ENCODE assay signal across 11 mouse cellular contexts in the genomic region with DNA sequence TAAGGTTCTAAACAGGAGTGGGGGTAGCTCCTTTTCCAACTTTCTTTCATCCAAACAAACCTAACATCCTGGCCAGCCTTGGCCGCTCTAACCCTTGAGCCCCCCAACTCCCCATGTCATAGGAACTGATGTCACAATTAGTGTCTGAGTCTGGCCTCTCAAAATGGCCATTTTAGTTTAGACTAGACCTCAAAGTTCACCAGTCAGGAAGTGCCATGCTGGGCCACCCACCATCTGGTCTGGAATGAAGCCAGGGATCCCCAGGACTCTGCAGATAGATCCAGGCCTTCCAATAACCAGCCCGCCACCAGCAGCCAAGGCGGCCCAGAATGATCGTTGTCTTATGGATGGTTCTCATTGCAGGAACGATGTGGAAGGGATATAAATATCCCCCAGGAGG. TPM values are rescaled to one million over a fixed set of nuclear protein-coding genes. Genes with fewer than 3 reads are reported as not detected.
DNase-seq lines count a peak whose midpoint lies in the region; ATAC-seq and TF ChIP-seq lines count a peak whose summit lies in the region.
"Had no signal": no experiment of that assay in that cellular context is flagged by ENCODE, and none has a peak within 500 bp of the region (broad histone marks: within the 10 kb centered on the region; RNA-seq: fewer than 3 reads in every experiment).

No protein-coding gene starts in this region.

- H3K27ac ChIP-seq in hindbrain, embryonic 15.5 days (replicated peaks), result peak overlapping the region; percentile 27; the same call in 1 of the 2 replicates
- H3K27ac ChIP-seq in hindbrain, embryonic 13.5 days, result no peak overlapping the region
- H3K27ac ChIP-seq in cerebellum, adult 2 months (ENCODE audit: insufficient read depth, low read length), result no peak overlapping the region
- 0 out of 2 replicates have a peak overlapping the region, but pooled peaks have one; percentile 6 for H3K27ac ChIP-seq in limb, embryonic 14.5 days (replicated peaks; ENCODE audit: low read depth, low read length)
- H3K27ac ChIP-seq: embryonic facial prominence, embryonic 12.5 days; neural tube, embryonic 12.5 days had no signal

- no peak for TF ChIP-seq CTCF in cerebellum, adult 2 months (IDR thresholded peaks at IDR 0.05; ENCODE audit: borderline replicate concordance, insufficient read depth, low read depth, low read length)

- ATAC-seq in hindbrain, embryonic 15.5 days (ENCODE audit: low FRiP score, low read depth), result no peak
- ATAC-seq in hindbrain, embryonic 13.5 days (ENCODE audit: low FRiP score), result no peak
- ATAC-seq in limb, embryonic 14.5 days (ENCODE audit: low FRiP score, low read depth), result no peak
- no peak for ATAC-seq in inflammation-experienced regulatory T-cells, adult 6 months

- H3K36me3 ChIP-seq in hindbrain, embryonic 15.5 days, result peaks cover under 1% of the 10 kb centered on the region; the same call in 1 of the 2 replicates
- H3K36me3 ChIP-seq in hindbrain, embryonic 13.5 days, result peaks cover 8% of the 10 kb centered on the region; the same call in 1 of the 2 replicates
- peaks cover 17% of the 10 kb centered on the region; the same call in 1 of the 2 replicates for H3K36me3 ChIP-seq in limb, embryonic 14.5 days (ENCODE audit: control insufficient read depth, insufficient read depth, low read length)

- peak; percentile 74 for DNase-seq in MN1 (ENCODE audit: low spot score)
- DNase-seq in cerebellum, adult 2 months, result peak; percentile 52 to 56
- peak; percentile 22 for DNase-seq in limb, embryonic 14.5 days (ENCODE audit: low spot score)
- DNase-seq in frontal cortex, postnatal 36 days (ENCODE audit: low spot score in 2 of 2), result no peak
- no peak for DNase-seq in right cerebral cortex, postnatal 14 days
- DNase-seq: thymus, adult 18-20 months had no signal

- TF ChIP-seq POLR2A in cerebellum, adult 2 months (IDR thresholded peaks at IDR 0.05; ENCODE audit: borderline replicate concordance, insufficient read depth, low read length), result no peak
- TF ChIP-seq POLR2A in limb, embryonic 14.5 days (IDR thresholded peaks at IDR 0.05; ENCODE audit: borderline replicate concordance, extremely low read depth, insufficient read depth, insufficient read length), result no peak

- H3K27me3 ChIP-seq in hindbrain, embryonic 15.5 days, result no peaks in the 10 kb centered on the region
- H3K27me3 ChIP-seq in hindbrain, embryonic 13.5 days, result no peaks in the 10 kb centered on the region
- no peaks in the 10 kb centered on the region; the same call in 1 of the 2 replicates for H3K27me3 ChIP-seq in cerebellum, adult 2 months (ENCODE audit: control insufficient read depth, insufficient read depth, low read length)
- H3K27me3 ChIP-seq in limb, embryonic 14.5 days (ENCODE audit: control insufficient read depth, insufficient read depth, low read length), result no peaks in the 10 kb centered on the region
- H3K27me3 ChIP-seq: embryonic facial prominence, embryonic 12.5 days; neural tube, embryonic 12.5 days had no signal

- H3K4me2 ChIP-seq in hindbrain, embryonic 15.5 days, result no peak overlapping the region
- H3K4me2 ChIP-seq in hindbrain, embryonic 13.5 days, result no peak overlapping the region
- H3K4me2 ChIP-seq in limb, embryonic 14.5 days (replicated peaks; ENCODE audit: low read depth, low read length, severe bottlenecking), result no peak overlapping the region
- H3K4me2 ChIP-seq: embryonic facial prominence, embryonic 12.5 days; neural tube, embryonic 12.5 days had no signal

- no peaks in the 10 kb centered on the region for H3K9me3 ChIP-seq in hindbrain, embryonic 15.5 days
- H3K9me3 ChIP-seq in hindbrain, embryonic 13.5 days, result no peaks in the 10 kb centered on the region
- no peaks in the 10 kb centered on the region for H3K9me3 ChIP-seq in limb, embryonic 14.5 days (ENCODE audit: control insufficient read depth, low read length)
- H3K9me3 ChIP-seq: embryonic facial prominence, embryonic 12.5 days; neural tube, embryonic 12.5 days had no signal

- no peak overlapping the region for H3K9ac ChIP-seq in hindbrain, embryonic 15.5 days
- H3K9ac ChIP-seq in hindbrain, embryonic 13.5 days, result no peak overlapping the region
- H3K9ac ChIP-seq in limb, embryonic 14.5 days (ENCODE audit: low read depth, low read length, severe bottlenecking), result no peak overlapping the region
- H3K9ac ChIP-seq: embryonic facial prominence, embryonic 12.5 days; neural tube, embryonic 12.5 days had no signal

- 49% methylated on average over 5 of the region's 5 CpGs for WGBS in hindbrain, embryonic 15.5 days
- WGBS in hindbrain, embryonic 13.5 days, result 62% methylated on average over 5 of the region's 5 CpGs
- WGBS in cerebellum, adult 2 months, result 20% methylated on average over 5 of the region's 5 CpGs
- WGBS in limb, embryonic 14.5 days, result 23% methylated on average over 5 of the region's 5 CpGs

- no peak overlapping the region for H3K4me3 ChIP-seq in hindbrain, embryonic 15.5 days
- no peak overlapping the region for H3K4me3 ChIP-seq in hindbrain, embryonic 13.5 days
- H3K4me3 ChIP-seq in cerebellum, adult 2 months (replicated peaks; ENCODE audit: insufficient read depth, low read depth, low read length), result no peak overlapping the region
- H3K4me3 ChIP-seq in limb, embryonic 14.5 days (replicated peaks; ENCODE audit: low read length), result no peak overlapping the region
- H3K4me3 ChIP-seq: embryonic facial prominence, embryonic 12.5 days; neural tube, embryonic 12.5 days had no signal

- peaks cover 5% of the 10 kb centered on the region; the same call in 1 of the 2 replicates for H3K4me1 ChIP-seq in hindbrain, embryonic 15.5 days (replicated peaks)
- H3K4me1 ChIP-seq in hindbrain, embryonic 13.5 days (replicated peaks), result peaks cover 4% of the 10 kb centered on the region; the same call in 1 of the 2 replicates
- peaks cover 12% of the 10 kb centered on the region; the same call in 1 of the 2 replicates for H3K4me1 ChIP-seq in cerebellum, adult 2 months (ENCODE audit: control insufficient read depth, insufficient read depth, low read length)
- H3K4me1 ChIP-seq in limb, embryonic 14.5 days (ENCODE audit: control insufficient read depth, insufficient read depth, low read length), result peaks cover 10% of the 10 kb centered on the region

RNA-seq across cellular contexts. Expression of gene Gm9999, which starts 3.3 kb away (rescaled TPM):
- not detected in 2 replicates for polyA plus RNA-seq in hindbrain, embryonic 15.5 days (2015; fragmentation: Nextera tagmentation; extraction: Ambion mirVana)
- not detected in 2 replicates for polyA plus RNA-seq in hindbrain, embryonic 13.5 days (2015; fragmentation: Nextera tagmentation; extraction: Ambion mirVana)
- not detected in 2 replicates for polyA plus RNA-seq in cerebellum, adult 2 months (2012; rRNA removed)
- not detected in 2 replicates for polyA plus RNA-seq in limb, embryonic 14.5 days (2012; rRNA removed)
- not detected in 2 replicates for polyA plus RNA-seq in limb, embryonic 14.5 days (2014; fragmentation: Nextera tagmentation; extraction: Ambion mirVana)
- not detected for polyA plus RNA-seq in inflammation-experienced regulatory T-cells, adult 6 months (2017; shearing (Covaris generic))
- polyA plus RNA-seq: embryonic facial prominence, embryonic 12.5 days; neural tube, embryonic 12.5 days had no signal

RNA-seq across cellular contexts. Expression of gene Spty2d1, which starts 21.6 kb away (rescaled TPM):
- polyA plus RNA-seq in hindbrain, embryonic 15.5 days (2015; fragmentation: Nextera tagmentation; extraction: Ambion mirVana), result 8.3 and 8.4 TPM in 2 replicates
- polyA plus RNA-seq in hindbrain, embryonic 13.5 days (2015; fragmentation: Nextera tagmentation; extraction: Ambion mirVana), result 8.9 and 9.8 TPM in 2 replicates
- 11.2 and 11.3 TPM in 2 replicates for polyA plus RNA-seq in cerebellum, adult 2 months (2012; rRNA removed)
- polyA plus RNA-seq in limb, embryonic 14.5 days (2012; rRNA removed), result 12.5 and 12.8 TPM in 2 replicates
- polyA plus RNA-seq in limb, embryonic 14.5 days (2014; fragmentation: Nextera tagmentation; extraction: Ambion mirVana), result 19.6 and 20.6 TPM in 2 replicates
- 10 to 100 TPM; 28.3 to 49.5 (median 29.4) TPM for polyA plus RNA-seq in inflammation-experienced regulatory T-cells, adult 6 months (2017; shearing (Covaris generic))

RNA-seq across cellular contexts. Expression of gene Uevld, which starts 28.3 kb away (rescaled TPM):
- polyA plus RNA-seq in hindbrain, embryonic 15.5 days (2015; fragmentation: Nextera tagmentation; extraction: Ambion mirVana), result 4.5 and 5.6 TPM in 2 replicates
- polyA plus RNA-seq in hindbrain, embryonic 13.5 days (2015; fragmentation: Nextera tagmentation; extraction: Ambion mirVana), result 5.0 and 5.9 TPM in 2 replicates
- polyA plus RNA-seq in cerebellum, adult 2 months (2012; rRNA removed), result 7.4 and 8.0 TPM in 2 replicates
- polyA plus RNA-seq in limb, embryonic 14.5 days (2012; rRNA removed), result 9.4 and 10.2 TPM in 2 replicates
- 10.0 and 12.5 TPM in 2 replicates for polyA plus RNA-seq in limb, embryonic 14.5 days (2014; fragmentation: Nextera tagmentation; extraction: Ambion mirVana)
- 10 to 100 TPM in 1 of 3 experiments, 1 to 10 TPM in 2; 7.7 to 12.0 (median 8.1) TPM for polyA plus RNA-seq in inflammation-experienced regulatory T-cells, adult 6 months (2017; shearing (Covaris generic))

Comparison
In these comparisons a context has a peak if more than half of its experiments do, and no peak if none do; other contexts are left out.
1. H3K27ac ChIP-seq: peak in hindbrain, embryonic 15.5 days (single experiment) and limb, embryonic 14.5 days (single experiment); none in hindbrain, embryonic 13.5 days (single experiment) and cerebellum, adult 2 months (single experiment).
2. DNase-seq: peak in MN1 (single experiment), cerebellum, adult 2 months (2 of 2) and limb, embryonic 14.5 days (single experiment); none in frontal cortex, postnatal 36 days (0 of 2) and right cerebral cortex, postnatal 14 days (single experiment).